Mouse (Mus musculus): ENCODE data around the gene Rorb.

- TF ChIP-seq CTCF (IDR thresholded peaks at IDR 0.05; ENCODE audit: low read depth): no peak
- TF ChIP-seq EP300 (IDR thresholded peaks at IDR 0.05; ENCODE audit: low read depth): no peak
Observed at GRCm38 (mm10) chr19:19110011-19110768, 806 bp downstream of the Rorb start.
